Mouse (Mus musculus) kidney, postnatal 36 days (tissue): ENCODE data around the gene Nsmce3.

ENCODE experiments used
- DNase-seq, 2 experiments: peaks; one replicate each; pipeline ENCODE4 v3.0.0; 2021 to 2022; ENCODE audit warnings: mixed read lengths in 2 of 2

Gene Nsmce3

DNA sequence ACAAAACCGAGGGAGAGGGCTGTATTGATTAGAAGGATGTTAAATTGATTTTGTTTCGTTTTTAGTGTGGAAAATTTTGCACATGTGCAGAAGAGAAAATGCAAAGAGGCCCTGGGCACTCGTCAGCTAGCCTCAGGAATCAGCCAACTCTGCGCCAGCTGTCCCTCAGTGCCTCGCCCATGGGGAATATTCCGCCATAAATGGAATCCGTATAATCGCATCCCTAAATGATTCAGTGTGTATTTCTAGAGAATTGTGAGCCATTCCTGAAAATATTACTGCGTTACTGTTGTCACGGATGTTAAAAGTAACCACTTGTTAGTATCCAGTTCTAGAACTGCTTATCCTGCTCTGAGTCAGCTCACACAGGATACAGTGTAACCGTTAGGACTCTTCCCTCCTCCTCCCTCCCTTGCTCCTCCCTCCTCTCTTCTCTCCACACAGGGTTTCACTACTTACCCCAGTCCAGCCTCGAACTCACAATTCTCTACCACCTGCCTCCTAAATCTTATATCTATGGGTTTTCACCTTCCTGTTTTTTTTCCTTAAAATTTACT is 16.2 kb downstream of the Nsmce3 start:
- DNase-seq = no peak

DNA sequence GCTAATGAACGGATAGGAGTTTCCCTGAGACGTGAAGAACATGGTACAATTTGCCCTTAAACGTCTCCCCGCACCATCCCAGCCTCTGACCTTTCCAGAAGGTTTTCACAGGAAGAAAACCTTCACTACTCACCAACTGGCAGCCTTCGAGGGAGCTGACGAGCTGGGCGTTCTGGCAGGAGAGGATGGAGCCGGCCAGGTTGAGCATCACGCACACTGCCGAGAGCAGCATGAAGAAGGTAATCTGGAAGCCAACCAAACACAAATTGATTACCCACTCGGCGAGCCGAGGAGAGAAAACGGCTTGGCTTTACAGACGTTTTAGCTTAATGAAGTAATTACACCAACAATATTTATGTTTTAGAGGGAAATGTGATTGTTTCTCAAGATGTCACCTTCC is 16.8 kb downstream of the Nsmce3 start:
- DNase-seq = no peak

DNA sequence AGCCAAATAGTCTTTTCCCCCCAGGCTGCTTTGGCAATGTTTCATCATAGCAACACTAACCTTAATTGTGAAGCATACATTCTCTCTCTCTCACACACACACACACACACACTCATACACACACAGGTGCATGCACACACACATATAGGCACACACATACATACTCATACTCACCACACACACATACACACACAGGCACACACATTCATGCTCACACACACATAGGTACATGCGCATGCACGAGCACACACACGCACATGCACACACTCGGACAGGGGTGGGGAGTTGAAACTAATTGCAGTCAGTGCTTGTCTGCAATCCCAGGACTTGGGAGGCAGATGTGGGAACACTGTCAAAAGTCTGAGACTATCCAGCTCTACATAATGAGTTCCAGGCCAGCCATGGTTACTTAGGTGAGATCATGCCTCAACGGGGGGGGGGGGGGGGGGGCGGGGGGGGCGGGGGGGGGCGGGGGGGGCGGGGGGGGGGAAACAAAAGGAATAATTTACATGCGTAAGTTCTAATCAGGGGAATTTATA is 17.3 kb downstream of the Nsmce3 start:
- no peak for DNase-seq

DNA sequence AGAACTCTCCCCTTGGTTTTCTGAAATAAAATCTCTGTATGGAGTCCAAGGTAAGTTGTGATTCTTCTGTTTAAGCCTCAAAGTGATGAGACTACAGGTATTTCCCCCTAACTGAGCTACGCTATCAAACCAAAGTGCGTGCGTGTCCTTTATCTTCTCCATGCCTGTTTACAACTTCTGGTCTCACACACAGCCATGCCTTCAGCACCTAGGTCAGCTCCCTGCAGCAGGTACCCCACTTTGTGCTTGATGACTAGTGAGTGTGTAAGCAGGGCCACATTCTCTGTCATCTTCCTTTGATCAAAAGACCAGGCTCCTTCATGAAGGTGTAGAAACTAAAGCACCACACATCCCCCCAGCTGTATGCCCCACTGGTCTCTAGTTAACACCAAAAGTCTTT is 22.0 kb downstream of the Nsmce3 start:
- peak in 1 of 2 experiments; percentile 73 for DNase-seq

DNA sequence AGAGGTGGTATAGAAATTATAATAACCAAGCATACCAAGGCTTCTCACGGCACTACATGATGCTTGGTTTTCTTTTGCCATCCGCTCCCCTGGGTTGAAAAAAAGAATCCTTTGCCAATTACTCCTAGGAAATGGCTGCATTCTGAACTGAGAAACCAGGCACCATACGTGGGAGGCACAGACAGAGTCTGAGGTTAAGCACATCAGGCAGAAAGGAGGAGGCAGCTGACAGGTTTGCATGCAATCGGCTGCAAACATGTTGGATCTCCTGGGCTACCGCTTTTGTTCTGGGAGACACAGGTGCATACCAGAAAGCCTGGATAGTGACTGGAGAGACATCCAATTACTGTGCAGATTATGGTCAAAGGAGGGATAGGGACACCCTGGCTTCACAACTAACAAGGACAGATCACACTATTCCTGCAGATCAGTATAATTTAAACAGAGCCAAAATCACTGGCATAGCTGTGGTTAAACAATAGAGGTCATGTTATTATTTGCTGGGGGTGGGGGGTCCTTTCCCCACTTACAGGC is 25.4 kb downstream of the Nsmce3 start:
- DNase-seq = no peak

DNA sequence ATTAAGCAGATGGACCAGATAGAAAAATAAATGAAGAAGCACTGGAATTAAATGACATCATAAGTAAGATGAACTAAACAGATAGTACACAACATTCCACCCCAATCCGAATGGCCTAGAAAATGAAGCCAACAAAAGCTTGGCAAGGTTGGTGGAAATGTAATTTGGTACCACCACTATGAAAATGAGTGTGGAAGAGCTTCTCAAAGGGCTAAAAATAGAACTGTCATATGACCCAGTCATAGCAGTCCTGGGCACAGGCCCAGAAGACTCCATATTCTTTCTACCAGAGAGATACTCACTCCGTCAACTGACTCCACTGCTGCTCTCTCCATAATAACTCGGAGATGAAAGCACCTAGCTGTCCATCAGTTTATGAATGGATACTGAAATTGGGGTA is 26.7 kb downstream of the Nsmce3 start:
- DNase-seq = no peak

DNA sequence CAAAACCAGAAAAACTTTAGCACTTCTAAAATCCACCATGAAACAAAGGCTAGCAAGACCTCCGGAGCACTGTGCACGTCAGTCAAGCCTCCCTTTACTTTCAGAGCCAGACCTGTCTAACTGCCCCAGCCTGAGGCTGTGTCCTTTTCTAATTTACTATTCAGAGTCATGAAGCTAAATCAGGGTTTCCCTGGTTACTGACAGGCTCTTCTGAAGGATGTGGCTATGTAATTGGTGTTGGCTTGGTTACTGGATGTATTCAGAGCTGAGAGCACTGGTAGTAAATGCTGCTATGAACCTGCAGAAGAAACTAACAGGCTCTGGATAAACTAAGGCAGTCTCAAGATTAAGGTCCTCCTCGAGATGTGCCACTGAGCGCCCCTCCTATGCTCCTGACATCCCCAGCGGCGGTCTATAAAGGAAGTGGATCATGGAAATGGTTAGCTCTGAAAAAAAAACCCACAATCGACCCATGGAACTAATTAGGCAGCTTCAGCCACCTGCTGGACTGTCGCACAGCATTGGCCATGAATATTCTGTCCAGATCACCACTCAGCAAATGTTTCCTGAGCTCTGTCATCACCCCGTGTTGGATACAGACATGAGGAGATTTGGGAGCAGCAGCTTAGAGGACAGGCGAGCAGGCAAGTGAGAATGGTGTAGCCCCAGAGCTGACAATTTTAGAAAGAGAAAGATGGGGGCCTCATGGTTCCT is 31.7 kb downstream of the Nsmce3 start:
- no peak for DNase-seq

DNA sequence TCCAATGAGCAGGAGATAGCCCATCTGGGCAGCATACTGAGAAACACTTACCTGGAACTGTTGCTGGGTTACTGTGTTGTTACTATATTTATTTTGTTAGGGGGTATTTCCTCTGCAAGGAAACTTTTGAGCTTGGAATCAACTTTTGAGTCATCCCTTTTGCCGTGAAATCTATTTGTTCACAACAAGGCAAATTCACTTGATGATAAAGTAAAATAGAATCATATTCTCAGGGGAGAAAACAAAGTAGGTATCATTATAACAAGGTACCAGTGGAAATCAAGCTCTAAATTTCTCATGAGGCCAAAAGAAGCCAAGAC is 32.3 kb downstream of the Nsmce3 start:
- DNase-seq = no peak

DNA sequence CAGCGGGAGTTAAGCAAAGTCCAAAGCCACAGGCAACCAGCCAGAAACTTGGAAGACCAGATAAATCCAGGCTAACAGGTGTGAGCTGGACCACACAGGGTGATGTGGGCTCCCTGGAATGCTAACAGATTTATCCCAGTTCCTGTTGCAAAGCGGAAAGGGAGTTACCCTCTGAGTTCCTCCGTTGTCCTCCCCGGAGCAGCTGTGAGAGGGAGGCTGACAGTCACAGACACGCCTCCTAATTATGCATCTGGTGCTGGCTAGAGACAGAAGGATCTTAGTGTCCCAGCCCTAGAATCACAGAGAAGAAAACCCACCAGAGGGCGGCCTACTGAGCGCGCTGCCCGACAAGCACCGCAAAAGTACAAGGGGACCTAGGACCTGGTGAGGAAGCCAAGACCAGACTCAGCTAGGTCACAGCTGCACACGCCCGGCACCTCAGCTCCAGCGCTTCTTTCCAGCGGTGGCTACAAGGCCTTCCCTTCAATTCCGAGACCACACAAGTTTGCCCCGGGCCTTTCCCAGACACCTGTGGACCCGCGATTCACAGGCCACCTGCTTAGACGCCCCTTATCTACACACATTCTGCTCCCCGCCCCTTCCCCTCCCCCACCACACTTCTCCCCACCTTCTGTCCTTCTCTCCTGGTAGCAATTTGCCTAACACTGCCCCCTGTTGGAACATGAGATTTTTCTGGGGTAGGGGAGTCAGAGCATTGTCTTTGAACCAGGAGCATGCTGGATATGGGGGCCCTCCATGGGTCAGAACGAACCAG is 32.8 kb downstream of the Nsmce3 start:
- DNase-seq = peak; percentile 39 to 55

DNA sequence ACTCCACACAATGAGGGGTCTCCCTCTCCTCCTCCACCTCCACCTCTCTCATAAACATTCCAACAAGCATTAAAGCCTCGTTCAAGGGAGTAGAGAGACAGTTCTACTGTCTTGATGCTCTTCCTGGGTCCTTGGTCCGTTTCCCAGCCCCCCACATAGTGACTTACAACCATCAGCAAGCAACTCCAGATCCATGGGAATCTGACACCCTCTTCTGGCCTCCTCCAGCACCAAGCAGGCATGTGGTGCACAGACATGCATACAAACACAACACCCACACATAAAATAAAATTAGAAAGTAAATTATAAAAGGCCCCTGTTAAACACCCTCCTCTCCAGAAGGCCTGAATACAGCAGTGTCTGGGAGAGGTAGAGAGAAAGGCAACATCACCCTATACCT is 33.5 kb downstream of the Nsmce3 start:
- no peak for DNase-seq

DNA sequence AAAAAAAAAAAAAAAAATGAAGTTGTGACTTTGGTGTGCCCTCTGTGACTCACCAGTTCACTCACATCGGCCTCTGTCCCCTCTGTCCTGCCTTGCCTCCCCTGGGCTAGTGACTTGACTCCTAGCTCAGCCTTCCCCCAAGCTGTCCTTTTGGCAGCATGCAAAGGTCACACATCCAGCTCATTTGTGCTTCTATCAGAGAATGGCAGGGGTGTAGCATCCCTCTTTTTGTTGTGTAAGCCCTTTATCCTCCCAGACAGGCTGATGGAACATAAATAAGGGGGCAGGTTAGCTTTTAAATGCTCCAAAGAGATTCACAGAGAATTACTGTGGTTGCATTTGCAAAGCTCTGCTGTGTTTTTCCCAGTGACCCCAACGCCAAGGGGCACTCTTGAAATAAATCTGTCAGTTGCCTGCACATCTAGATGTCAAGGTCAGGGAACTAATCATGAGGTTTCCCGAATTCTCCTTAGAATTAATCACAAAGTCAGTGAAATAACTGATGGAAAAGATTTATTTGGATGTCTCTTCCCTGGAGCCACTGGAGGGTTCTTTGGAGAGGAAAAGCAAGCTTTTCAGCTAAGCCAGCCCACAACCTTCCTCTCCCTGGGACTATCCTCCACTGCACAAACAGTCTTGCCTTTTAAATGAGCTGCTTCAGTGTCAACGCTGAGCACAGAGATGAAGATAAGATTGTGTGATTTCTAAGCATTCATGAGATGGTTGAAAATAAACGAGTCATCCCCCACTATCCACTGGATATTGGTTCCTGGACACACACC is 42.4 kb downstream of the Nsmce3 start:
- no peak for DNase-seq

DNA sequence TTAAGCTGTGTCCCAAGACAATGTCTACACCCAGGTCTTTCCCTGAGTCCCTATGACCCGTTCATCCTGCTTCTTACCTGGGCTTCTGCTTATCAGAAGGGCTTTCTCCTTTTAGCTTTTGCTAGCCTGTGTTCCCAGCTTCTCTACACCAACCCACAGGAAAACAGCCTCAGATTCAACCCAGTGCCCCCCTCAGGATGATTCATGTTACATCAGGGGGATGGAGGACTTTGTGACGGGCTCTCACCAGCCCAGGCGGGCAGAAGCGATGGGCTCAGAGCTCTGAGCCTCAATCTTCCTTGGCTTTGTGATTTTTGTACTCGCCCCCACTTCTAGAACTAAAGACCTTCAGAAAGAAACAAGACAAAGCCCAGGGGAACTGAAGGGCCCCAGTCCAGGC is 51.7 kb downstream of the Nsmce3 start:
- DNase-seq = no peak

DNA sequence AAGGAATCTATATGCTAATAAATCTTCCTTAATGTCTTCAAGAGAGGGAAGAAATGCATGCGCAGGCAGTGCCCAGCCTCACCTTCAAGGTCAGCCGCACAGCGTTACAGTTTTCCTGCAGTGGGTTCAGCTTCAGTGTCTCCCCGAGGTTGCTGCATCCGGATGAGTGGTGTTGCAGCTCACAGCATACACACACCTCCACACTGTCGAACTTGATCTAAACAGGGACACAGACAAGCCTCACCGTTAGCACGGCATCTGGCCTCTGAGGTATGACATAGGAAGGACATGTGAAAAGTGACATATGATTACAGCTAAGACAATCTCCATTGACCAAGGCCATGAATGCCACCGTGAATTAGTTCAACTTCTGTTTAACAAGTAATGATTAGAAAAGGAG is 53.1 kb downstream of the Nsmce3 start:
- DNase-seq = no peak
